Mouse (Mus musculus): ENCODE measurements at regions not wholly inside any gene's neighbourhood (a gene's known extent, or its start where the extent isn't known, plus 50 kb on each side); places are given as distances from the start of the nearest gene placed in this dataset.

GRCm38 (mm10) chr12:105917388-105917963 is 92.6 kb upstream of the Vrk1 start:
- no peaks in the 10 kb centered on the region for H3K9me3 ChIP-seq (ENCODE audit: low read length)
- 23% methylated on average over 10 of the region's 10 CpGs for WGBS
- no peaks in the 10 kb centered on the region for H3K27me3 ChIP-seq (ENCODE audit: insufficient read depth, low read length)
- peak; percentile 93 for ATAC-seq
- no peak overlapping the region for H3K4me2 ChIP-seq (ENCODE audit: low read depth)
- H3K4me3 ChIP-seq (ENCODE audit: low read depth, low read length) = no peak overlapping the region
- TF ChIP-seq CTCF (IDR thresholded peaks at IDR 0.05; ENCODE audit: low read depth) = no peak
- no peaks in the 10 kb centered on the region for H3K36me3 ChIP-seq (ENCODE audit: insufficient read depth)
- peak overlapping the region; percentile 73 for H3K27ac ChIP-seq (ENCODE audit: low read depth, low read length)
- no peak overlapping the region for H3K9ac ChIP-seq
- DNase-seq = peak; percentile 83
- peaks cover 11% of the 10 kb centered on the region for H3K4me1 ChIP-seq (ENCODE audit: insufficient read depth)

DNA sequence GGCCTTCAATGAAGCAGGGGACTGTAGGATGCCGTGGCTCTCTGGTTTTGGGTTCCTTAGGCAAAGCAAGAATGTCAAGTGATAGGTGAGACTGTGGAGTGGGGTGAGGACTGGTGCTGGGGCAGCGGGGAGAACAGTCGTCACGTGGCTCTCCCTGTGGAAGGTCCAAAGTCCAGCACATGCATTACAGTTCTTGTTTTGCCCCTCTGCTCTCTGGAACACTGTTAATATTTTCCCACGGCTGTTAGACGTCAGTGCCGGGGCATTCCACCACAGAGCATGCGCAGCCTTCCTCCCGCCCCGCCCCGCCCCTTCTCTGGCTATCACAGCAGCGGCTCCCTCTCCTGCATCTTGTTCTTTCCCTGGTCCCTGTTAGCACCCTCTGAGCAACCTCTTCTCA is 91.3 kb upstream of the Vrk1 start:
- Histone ChIP-seq H3K4me1 (ENCODE audit: insufficient read depth) (peaks cover 11% of the 10 kb centered on the region), H3K9ac (no peak overlapping the region), H3K4me3 (ENCODE audit: low read depth, low read length) (no peak overlapping the region), H3K9me3 (ENCODE audit: low read length) (no peaks in the 10 kb centered on the region), H3K36me3 (ENCODE audit: insufficient read depth) (no peaks in the 10 kb centered on the region), H3K27ac (ENCODE audit: low read depth, low read length) (no peak overlapping the region), H3K27me3 (ENCODE audit: insufficient read depth, low read length) (no peaks in the 10 kb centered on the region), H3K4me2 (ENCODE audit: low read depth) (no peak overlapping the region)
- WGBS = 89% methylated on average over 12 of the region's 12 CpGs
- no peak for TF ChIP-seq CTCF (IDR thresholded peaks at IDR 0.05; ENCODE audit: low read depth)
- ATAC-seq (no peak), DNase-seq (no peak)

- Histone ChIP-seq H3K9ac (no peak overlapping the region), H3K27me3 (ENCODE audit: insufficient read depth, low read length) (no peaks in the 10 kb centered on the region), H3K4me1 (ENCODE audit: insufficient read depth) (no peaks in the 10 kb centered on the region), H3K4me3 (ENCODE audit: low read depth, low read length) (no peak overlapping the region), H3K9me3 (ENCODE audit: low read length) (no peaks in the 10 kb centered on the region), H3K36me3 (ENCODE audit: insufficient read depth) (no peaks in the 10 kb centered on the region), H3K27ac (ENCODE audit: low read depth, low read length) (no peak overlapping the region), H3K4me2 (ENCODE audit: low read depth) (no peak overlapping the region)
- 95% methylated on average over 7 of the region's 7 CpGs for WGBS
- DNase-seq = no peak
- ATAC-seq = no peak
- TF ChIP-seq CTCF (IDR thresholded peaks at IDR 0.05; ENCODE audit: low read depth) = peak; percentile 38
Measured at GRCm38 (mm10) chr12:105927210-105927609, 82.8 kb upstream of the Vrk1 start.

DNA sequence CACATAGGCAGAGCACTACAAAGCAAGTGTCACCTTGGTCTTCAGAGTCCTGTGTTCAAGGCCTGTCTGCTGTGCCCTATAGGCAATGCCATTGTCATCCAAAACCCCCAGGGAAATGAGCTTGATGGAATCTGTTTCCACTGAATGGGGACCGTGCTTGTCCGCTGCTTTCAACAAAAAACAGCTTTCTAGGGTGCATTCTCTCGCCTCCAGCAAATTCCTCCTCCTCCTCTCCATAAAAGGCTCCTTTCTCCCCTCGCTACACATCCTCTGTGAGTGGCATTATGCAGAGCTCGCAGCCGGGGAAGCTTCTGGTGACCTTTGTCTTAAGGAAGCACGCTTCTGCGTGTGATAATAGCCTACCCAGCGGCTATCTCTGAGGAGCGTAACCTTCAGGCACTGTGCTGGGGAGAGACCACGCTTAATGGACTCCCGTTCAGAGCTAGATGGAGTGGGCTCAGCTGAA is 80.5 kb upstream of the Vrk1 start:
- Histone ChIP-seq H3K27me3 (ENCODE audit: insufficient read depth, low read length) (no peaks in the 10 kb centered on the region), H3K36me3 (ENCODE audit: insufficient read depth) (no peaks in the 10 kb centered on the region), H3K9ac (peak overlapping the region; percentile 28; the same call in 1 of the 2 replicates), H3K27ac (ENCODE audit: low read depth, low read length) (no peak overlapping the region; the same call in 1 of the 2 replicates), H3K4me1 (ENCODE audit: insufficient read depth) (no peaks in the 10 kb centered on the region), H3K9me3 (ENCODE audit: low read length) (no peaks in the 10 kb centered on the region), H3K4me2 (ENCODE audit: low read depth) (no peak overlapping the region), H3K4me3 (ENCODE audit: low read depth, low read length) (no peak overlapping the region)
- no peak for TF ChIP-seq CTCF (IDR thresholded peaks at IDR 0.05; ENCODE audit: low read depth)
- WGBS = 10% methylated on average over 12 of the region's 12 CpGs
- peak; percentile 16; the same call in 1 of the 2 replicates for ATAC-seq
- peak; percentile 30 for DNase-seq

DNA sequence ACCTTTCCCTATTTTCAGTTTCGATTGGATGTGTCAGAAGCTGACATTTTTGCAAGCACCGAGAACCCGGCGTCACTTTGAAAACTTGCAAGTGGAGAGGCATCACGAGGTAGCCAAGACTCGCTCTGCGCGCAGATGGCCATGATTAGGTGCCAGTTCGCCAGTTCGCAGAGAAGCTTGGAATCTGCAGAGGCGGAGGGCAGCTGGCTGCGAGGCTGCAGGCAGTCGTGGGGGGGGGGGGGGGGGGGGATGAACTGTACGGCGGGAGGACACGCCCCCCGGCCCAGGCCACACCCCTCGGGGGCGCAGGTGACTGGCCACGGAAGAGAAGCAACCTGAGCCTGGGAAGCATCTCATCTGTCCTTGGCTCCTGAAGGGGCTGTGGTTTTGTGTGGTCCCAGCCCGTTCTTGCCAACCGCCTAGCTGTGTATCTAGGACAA is 74.6 kb upstream of the Vrk1 start:
- H3K4me3 ChIP-seq (ENCODE audit: low read depth, low read length) = peak overlapping the region; percentile 23
- H3K27ac ChIP-seq (ENCODE audit: low read depth, low read length) = no peak overlapping the region
- DNase-seq (peak; percentile 79), ATAC-seq (peak; percentile 66; the same call in 1 of the 2 replicates)
- no peaks in the 10 kb centered on the region for H3K36me3 ChIP-seq (ENCODE audit: insufficient read depth)
- peak overlapping the region; percentile 41 for H3K4me2 ChIP-seq (ENCODE audit: low read depth)
- no peak overlapping the region for H3K9ac ChIP-seq
- no peaks in the 10 kb centered on the region for H3K9me3 ChIP-seq (ENCODE audit: low read length)
- no peaks in the 10 kb centered on the region for H3K4me1 ChIP-seq (ENCODE audit: insufficient read depth)
- no peak for TF ChIP-seq CTCF (IDR thresholded peaks at IDR 0.05; ENCODE audit: low read depth)
- no peaks in the 10 kb centered on the region for H3K27me3 ChIP-seq (ENCODE audit: insufficient read depth, low read length)
- WGBS = 6% methylated on average over 20 of the region's 22 CpGs

- Histone ChIP-seq H3K9me3 (ENCODE audit: low read length) (no peaks in the 10 kb centered on the region), H3K27ac (ENCODE audit: low read depth, low read length) (no peak overlapping the region; the same call in 1 of the 2 replicates), H3K27me3 (ENCODE audit: insufficient read depth, low read length) (no peaks in the 10 kb centered on the region), H3K4me1 (ENCODE audit: insufficient read depth) (no peaks in the 10 kb centered on the region), H3K9ac (no peak overlapping the region), H3K4me3 (ENCODE audit: low read depth, low read length) (no peak overlapping the region), H3K4me2 (ENCODE audit: low read depth) (no peak overlapping the region), H3K36me3 (ENCODE audit: insufficient read depth) (no peaks in the 10 kb centered on the region)
- no peak for TF ChIP-seq CTCF (IDR thresholded peaks at IDR 0.05; ENCODE audit: low read depth)
- DNase-seq (peak; percentile 64), ATAC-seq (peak; percentile 70)
- WGBS = 76% methylated on average over 18 of the region's 18 CpGs
Measured at GRCm38 (mm10) chr12:105936812-105937530, 73.1 kb upstream of the Vrk1 start.
